Mouse (Mus musculus): ENCODE measurements around the gene Engase.

DNA sequence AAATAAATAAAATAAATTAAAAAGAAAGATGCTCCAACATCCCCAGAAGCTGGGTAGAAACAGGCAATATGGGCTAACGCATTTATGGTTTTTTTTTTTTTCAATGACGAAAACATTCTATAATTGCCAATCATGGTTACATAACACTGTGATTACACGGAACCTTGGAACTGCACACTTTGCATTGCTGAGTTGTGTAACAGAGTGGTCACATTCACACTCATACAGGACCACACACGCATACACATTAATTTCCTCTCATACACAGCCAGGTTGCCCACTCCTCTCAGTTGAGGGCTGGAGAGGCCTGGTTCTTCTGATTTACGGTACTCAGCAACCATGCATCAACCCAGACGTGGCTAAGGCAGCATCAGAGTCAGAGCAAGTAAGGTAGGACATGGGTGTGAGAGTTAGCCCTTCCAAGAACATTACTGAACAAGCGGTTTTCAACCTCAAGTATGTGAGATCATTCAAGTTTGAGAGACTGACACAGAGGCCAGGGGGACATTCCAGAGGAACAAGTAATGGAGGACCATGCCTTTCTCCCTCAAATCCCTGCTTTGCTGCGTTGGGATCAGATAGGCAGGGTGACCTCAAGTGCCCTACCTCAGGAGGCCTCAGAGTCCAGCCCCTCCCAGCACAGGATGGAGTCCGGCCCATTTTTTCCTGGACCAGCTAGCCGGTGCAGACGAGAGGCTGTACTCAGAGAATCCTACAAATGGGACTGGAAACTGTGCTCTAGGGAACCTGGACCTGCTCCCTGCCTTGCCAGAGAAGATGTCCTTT, 22.6 kb upstream of the Engase start:
- TF ChIP-seq CTCF (IDR thresholded peaks at IDR 0.05; ENCODE audit: control insufficient read depth, insufficient read depth, insufficient replicate concordance, low read depth, low read length), result no peak
- TF ChIP-seq POLR2A (IDR thresholded peaks at IDR 0.05; ENCODE audit: control insufficient read depth, low read depth, low read length), result no peak

All from testis, adult 2 months (tissue).